16 mouse cellular contexts compared by ENCODE assay signal in the genomic region with DNA sequence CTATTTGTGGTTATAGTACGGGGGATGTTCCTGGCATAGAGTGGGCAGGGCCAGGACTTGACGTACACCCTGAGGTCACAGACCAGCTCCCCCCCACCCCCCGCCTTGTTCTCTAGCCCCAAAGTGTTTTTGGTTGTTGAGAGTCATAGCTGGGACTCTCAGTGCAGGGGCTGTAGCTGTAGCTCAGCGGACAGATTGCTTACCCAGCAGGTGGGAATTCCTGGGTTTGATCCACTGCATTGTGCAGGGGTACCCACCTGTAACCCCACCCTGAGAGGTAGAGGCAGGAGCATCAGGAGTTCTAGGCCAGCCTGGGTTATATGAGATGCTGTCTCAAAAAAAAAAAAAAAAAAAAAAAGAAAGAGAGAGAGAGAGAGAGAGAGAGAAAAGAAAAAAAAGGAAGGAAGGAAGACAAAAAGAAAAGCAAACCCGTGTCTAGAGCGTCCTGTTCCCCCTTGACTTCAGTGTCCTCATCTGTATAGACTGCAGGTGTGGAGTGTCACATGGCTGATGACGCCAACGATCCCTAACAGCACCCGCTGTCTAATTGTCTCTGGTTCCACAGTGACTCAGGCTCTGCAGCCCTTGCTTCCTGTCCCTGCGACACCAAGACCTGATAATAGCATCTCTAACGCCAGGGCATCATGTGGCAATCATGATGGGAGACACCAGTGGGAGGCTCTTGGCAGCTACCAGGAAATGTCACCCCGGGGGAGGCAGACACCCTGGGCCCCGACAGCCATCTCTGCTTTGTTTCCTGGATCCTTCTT.
DNase-seq lines count a peak whose midpoint lies in the region; ATAC-seq and TF ChIP-seq lines count a peak whose summit lies in the region.
"Had no signal": no experiment of that assay in that cellular context is flagged by ENCODE, and none has a peak within 500 bp of the region (broad histone marks: within the 10 kb centered on the region; RNA-seq: fewer than 3 reads in every experiment).

No protein-coding gene starts in this region.

- no peaks in the 10 kb centered on the region for H3K27me3 ChIP-seq in hindbrain, embryonic 13.5 days
- 0 out of 2 replicates have a peak, but pooled peaks cover 3% of the 10 kb centered on the region for H3K27me3 ChIP-seq in hindbrain, postnatal 0 days (ENCODE audit: insufficient read depth, low read length)
- H3K27me3 ChIP-seq in limb, embryonic 10.5 days (ENCODE audit: low read depth, poor library complexity, severe bottlenecking): 0 out of 2 replicates have a peak, but pooled peaks cover 3% of the 10 kb centered on the region
- H3K27me3 ChIP-seq: heart, embryonic 13.5 days; hindbrain, embryonic 15.5 days; kidney, embryonic 15.5 days; liver, embryonic 15.5 days; midbrain, embryonic 15.5 days had no signal

- H3K4me2 ChIP-seq in hindbrain, embryonic 13.5 days: no peak overlapping the region
- no peak overlapping the region for H3K4me2 ChIP-seq in hindbrain, postnatal 0 days (ENCODE audit: low read depth, low read length)
- H3K4me2 ChIP-seq: heart, embryonic 13.5 days; hindbrain, embryonic 15.5 days; kidney, embryonic 15.5 days; limb, embryonic 13.5 days; liver, embryonic 15.5 days; midbrain, embryonic 15.5 days had no signal

- TF ChIP-seq CTCF in hindbrain, postnatal 0 days (IDR thresholded peaks at IDR 0.05; ENCODE audit: low read depth): no peak
- no peak for TF ChIP-seq CTCF in olfactory bulb, adult 2 months (IDR thresholded peaks at IDR 0.05; ENCODE audit: insufficient read depth, low read depth, low read length)

- peaks cover 28% of the 10 kb centered on the region for H3K4me1 ChIP-seq in hindbrain, embryonic 13.5 days (replicated peaks)
- no peaks in the 10 kb centered on the region for H3K4me1 ChIP-seq in hindbrain, postnatal 0 days (ENCODE audit: insufficient read depth, low read length)
- peaks cover 56% of the 10 kb centered on the region for H3K4me1 ChIP-seq in olfactory bulb, adult 2 months (ENCODE audit: control insufficient read depth, insufficient read depth, low read length)
- peaks cover 45% of the 10 kb centered on the region for H3K4me1 ChIP-seq in limb, embryonic 10.5 days
- H3K4me1 ChIP-seq: kidney, embryonic 15.5 days had no signal

- no peaks in the 10 kb centered on the region for H3K9me3 ChIP-seq in hindbrain, embryonic 13.5 days
- no peaks in the 10 kb centered on the region for H3K9me3 ChIP-seq in hindbrain, postnatal 0 days (ENCODE audit: low read length)
- H3K9me3 ChIP-seq in limb, embryonic 10.5 days (replicated peaks): no peaks in the 10 kb centered on the region
- H3K9me3 ChIP-seq: heart, embryonic 13.5 days; hindbrain, embryonic 15.5 days; kidney, embryonic 15.5 days; limb, embryonic 13.5 days; liver, embryonic 15.5 days; midbrain, embryonic 15.5 days had no signal

- no peak for ATAC-seq in hindbrain, embryonic 13.5 days (ENCODE audit: low FRiP score)
- no peak for ATAC-seq in hindbrain, postnatal 0 days
- ATAC-seq: midbrain, embryonic 15.5 days had no signal

- 63% methylated on average over 13 of the region's 13 CpGs for WGBS in hindbrain, embryonic 13.5 days
- WGBS in hindbrain, postnatal 0 days: 65% methylated on average over 13 of the region's 13 CpGs
- WGBS in olfactory bulb, adult 2 months: 45% methylated on average over 13 of the region's 13 CpGs
- 72% methylated on average over 13 of the region's 13 CpGs for WGBS in limb, embryonic 10.5 days

- DNase-seq in hindbrain, postnatal 0 days (ENCODE audit: low spot score): no peak
- peak; percentile 18 for DNase-seq in c-Kit-positive CD71-negative TER-119-negative erythroid progenitor cells, embryonic 14.5 days (ENCODE audit: low read depth)
- no peak for DNase-seq in limb, embryonic 10.5 days (ENCODE audit: low spot score)
- no peak for DNase-seq in right cerebral cortex, postnatal 36 days (ENCODE audit: low spot score in 2 of 2)
- no peak for DNase-seq in kidney, adult 8-10 months
- DNase-seq: cerebellum, adult 11-12 months had no signal

- H3K27ac ChIP-seq in hindbrain, embryonic 13.5 days: no peak overlapping the region
- H3K27ac ChIP-seq in hindbrain, postnatal 0 days: no peak overlapping the region
- 0 out of 2 replicates have a peak overlapping the region, but pooled peaks have one; percentile 23 for H3K27ac ChIP-seq in olfactory bulb, adult 2 months (ENCODE audit: insufficient read depth, low read depth, low read length)
- H3K27ac ChIP-seq in limb, embryonic 10.5 days: no peak overlapping the region
- H3K27ac ChIP-seq: heart, embryonic 13.5 days; hindbrain, embryonic 15.5 days; kidney, embryonic 15.5 days; layer of hippocampus, adult 2 months; left cerebral cortex, adult 2 months; limb, embryonic 13.5 days; liver, embryonic 15.5 days; midbrain, embryonic 15.5 days had no signal

- TF ChIP-seq POLR2A in olfactory bulb, adult 2 months (IDR thresholded peaks at IDR 0.05; ENCODE audit: insufficient read depth, low read depth, low read length): no peak

- no peaks in the 10 kb centered on the region for H3K36me3 ChIP-seq in hindbrain, embryonic 13.5 days
- no peaks in the 10 kb centered on the region for H3K36me3 ChIP-seq in hindbrain, postnatal 0 days (ENCODE audit: insufficient read depth, low read length)
- no peaks in the 10 kb centered on the region for H3K36me3 ChIP-seq in limb, embryonic 10.5 days
- H3K36me3 ChIP-seq: heart, embryonic 13.5 days; hindbrain, embryonic 15.5 days; kidney, embryonic 15.5 days; limb, embryonic 13.5 days; liver, embryonic 15.5 days; midbrain, embryonic 15.5 days had no signal

- H3K9ac ChIP-seq in hindbrain, embryonic 13.5 days: 0 out of 2 replicates have a peak overlapping the region, but pooled peaks have one; percentile 29
- no peak overlapping the region for H3K9ac ChIP-seq in hindbrain, postnatal 0 days (replicated peaks; ENCODE audit: low read length)
- H3K9ac ChIP-seq: heart, embryonic 13.5 days; hindbrain, embryonic 15.5 days; kidney, embryonic 15.5 days; limb, embryonic 13.5 days; liver, embryonic 15.5 days; midbrain, embryonic 15.5 days had no signal

- H3K4me3 ChIP-seq in hindbrain, embryonic 13.5 days: no peak overlapping the region
- no peak overlapping the region for H3K4me3 ChIP-seq in hindbrain, postnatal 0 days (ENCODE audit: low read length)
- H3K4me3 ChIP-seq in olfactory bulb, adult 2 months (ENCODE audit: insufficient read depth, low read depth, low read length): no peak overlapping the region
- no peak overlapping the region for H3K4me3 ChIP-seq in limb, embryonic 10.5 days
- H3K4me3 ChIP-seq: heart, embryonic 13.5 days; hindbrain, embryonic 15.5 days; kidney, embryonic 15.5 days; layer of hippocampus, adult 2 months; left cerebral cortex, adult 2 months; limb, embryonic 13.5 days; liver, embryonic 15.5 days; midbrain, embryonic 15.5 days had no signal
